Mouse (Mus musculus): ENCODE results near the gene Cnot10.

DNA sequence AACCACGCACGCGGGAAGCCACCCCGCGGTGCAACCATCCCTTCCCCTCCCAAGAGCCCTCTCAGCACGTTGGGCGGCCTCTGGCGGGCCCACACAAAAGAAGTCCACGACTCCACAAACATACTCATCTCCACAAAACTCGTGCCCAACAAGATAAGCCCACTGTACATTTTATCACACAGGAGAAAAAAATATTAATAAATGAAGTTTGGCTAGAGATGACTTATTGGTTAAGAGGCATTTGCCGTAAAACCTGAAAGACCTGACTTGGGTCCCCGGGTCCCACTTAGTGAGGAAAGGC lies 78.4 kb downstream of the Cnot10 start:
- TF ChIP-seq CTCF (IDR thresholded peaks at IDR 0.05; ENCODE audit: extremely low read depth, insufficient read length, insufficient replicate concordance, low read depth, low read length) (no peak), POLR2A (IDR thresholded peaks at IDR 0.05; ENCODE audit: low read depth, low read length) (no peak)
